Mouse (Mus musculus) E14TG2a.4 (cell line): Measurements from ENCODE around the gene AI837181.

Source experiments
- H3K27me3 ChIP-seq: 2 replicates; pipeline ENCODE4 v1.6.1; 2014; ENCODE audit warnings: low read length, control low read depth; ENCODE audit not compliant: insufficient read depth
- H3K36me3 ChIP-seq: 2 replicates; pipeline ENCODE4 v1.6.1; 2014; ENCODE audit warnings: low read length, control low read depth; ENCODE audit not compliant: insufficient read depth
- H3K4me1 ChIP-seq: replicated peaks from 2 replicates; pipeline ENCODE4 v1.6.1; 2014; ENCODE audit warnings: low read depth, low read length, control low read depth
- H3K4me3 ChIP-seq: replicated peaks from 2 replicates; pipeline ENCODE4 v1.5.1; 2014; ENCODE audit warnings: mild to moderate bottlenecking, low read length
- H3K9me3 ChIP-seq: 2 replicates; pipeline ENCODE4 v1.6.1; 2014; ENCODE audit warnings: low read length, control low read depth
- CTCF ChIP-seq: conservative IDR thresholded peaks from 2 replicates; pipeline ENCODE4 v1.5.1; 2014; ENCODE audit warnings: low read length
- NANOG ChIP-seq: IDR thresholded peaks from 2 replicates; pipeline ENCODE4 v1.6.1; 2014; ENCODE audit warnings: borderline replicate concordance, low read length, mixed read lengths
- POU5F1 ChIP-seq: IDR thresholded peaks from 2 replicates; pipeline ENCODE4 v1.6.1; 2014; ENCODE audit warnings: low read length, borderline replicate concordance

AI837181 gene

GRCm38 (mm10) chr19:5422267-5422666 is 2.7 kb upstream of the AI837181 start:
- Histone ChIP-seq H3K36me3 (peaks cover 53% of the 10 kb centered on the region), H3K4me1 (peaks cover 59% of the 10 kb centered on the region), H3K4me3 (peak overlapping the region; percentile 29), H3K9me3 (no peaks in the 10 kb centered on the region), H3K27me3 (no peaks in the 10 kb centered on the region)
- no peak for TF ChIP-seq CTCF
- TF ChIP-seq NANOG = no peak
- no peak for TF ChIP-seq POU5F1

- Histone ChIP-seq H3K4me1 (peaks cover 58% of the 10 kb centered on the region), H3K27me3 (no peaks in the 10 kb centered on the region), H3K36me3 (peaks cover 54% of the 10 kb centered on the region), H3K9me3 (no peaks in the 10 kb centered on the region), H3K4me3 (peak overlapping the region; percentile 92)
- no peak for TF ChIP-seq NANOG
- TF ChIP-seq CTCF = no peak
- TF ChIP-seq POU5F1 = no peak
Measured at GRCm38 (mm10) chr19:5422895-5423443, 2.0 kb upstream of the AI837181 start.

- H3K4me1 ChIP-seq = peaks cover 53% of the 10 kb centered on the region
- no peaks in the 10 kb centered on the region for H3K27me3 ChIP-seq
- H3K9me3 ChIP-seq = no peaks in the 10 kb centered on the region
- peak overlapping the region; percentile 92 for H3K4me3 ChIP-seq
- H3K36me3 ChIP-seq = peaks cover 54% of the 10 kb centered on the region
- no peak for TF ChIP-seq NANOG
- no peak for TF ChIP-seq CTCF
- no peak for TF ChIP-seq POU5F1
Measured at GRCm38 (mm10) chr19:5423561-5423960, 1.4 kb upstream of the AI837181 start.

GRCm38 (mm10) chr19:5424092-5424781 is 707 bp upstream of the AI837181 start:
- TF ChIP-seq CTCF = no peak
- Histone ChIP-seq H3K4me1 (peaks cover 53% of the 10 kb centered on the region), H3K27me3 (no peaks in the 10 kb centered on the region), H3K9me3 (no peaks in the 10 kb centered on the region), H3K4me3 (peak overlapping the region; percentile 92), H3K36me3 (peaks cover 54% of the 10 kb centered on the region)

GRCm38 (mm10) chr19:5425906-5426565 is 1.1 kb downstream of the AI837181 start:
- Histone ChIP-seq H3K4me1 (peaks cover 48% of the 10 kb centered on the region), H3K36me3 (peaks cover 42% of the 10 kb centered on the region), H3K9me3 (no peaks in the 10 kb centered on the region), H3K4me3 (peak overlapping the region; percentile 95), H3K27me3 (no peaks in the 10 kb centered on the region)
- no peak for TF ChIP-seq NANOG
- TF ChIP-seq CTCF = no peak
- TF ChIP-seq POU5F1 = no peak

- peaks cover 35% of the 10 kb centered on the region for H3K36me3 ChIP-seq
- H3K27me3 ChIP-seq = peaks cover 5% of the 10 kb centered on the region; the same call in 1 of the 2 replicates
- H3K4me3 ChIP-seq = peak overlapping the region; percentile 95
- peaks cover 46% of the 10 kb centered on the region for H3K4me1 ChIP-seq
- TF ChIP-seq POU5F1 (no peak), NANOG (no peak), CTCF (no peak)
- H3K9me3 ChIP-seq = no peaks in the 10 kb centered on the region
Measured at GRCm38 (mm10) chr19:5426640-5427290, 1.8 kb downstream of the AI837181 start.

GRCm38 (mm10) chr19:5428083-5428482 is 3.1 kb downstream of the AI837181 start:
- Histone ChIP-seq H3K9me3 (no peaks in the 10 kb centered on the region), H3K27me3 (peaks cover 7% of the 10 kb centered on the region; the same call in 1 of the 2 replicates), H3K4me3 (no peak overlapping the region), H3K4me1 (peaks cover 37% of the 10 kb centered on the region), H3K36me3 (peaks cover 22% of the 10 kb centered on the region)
- TF ChIP-seq POU5F1 (no peak), CTCF (peak; percentile 53)

- Histone ChIP-seq H3K4me3 (no peak overlapping the region), H3K4me1 (peaks cover 39% of the 10 kb centered on the region), H3K27me3 (peaks cover 9% of the 10 kb centered on the region; the same call in 1 of the 2 replicates), H3K36me3 (peaks cover 16% of the 10 kb centered on the region), H3K9me3 (no peaks in the 10 kb centered on the region)
- TF ChIP-seq POU5F1 (no peak), CTCF (no peak), NANOG (no peak)
Measured at GRCm38 (mm10) chr19:5429219-5429618, 4.3 kb downstream of the AI837181 start.
